Mouse (Mus musculus): Measurements from ENCODE around the gene Colec11. TPM values are rescaled to one million over a fixed set of nuclear protein-coding genes. Genes with fewer than 3 reads are reported as not detected.

The Colec11 gene
- total RNA-seq, 2 experiments from 2014 or later: 16.4 to 16.9 TPM

- no peak for DNase-seq
These were observed 24.6 kb downstream of the Colec11 start for GRCm38 (mm10) chr12:28598526-28598991.

- no peak for DNase-seq
These were observed 25.1 kb downstream of the Colec11 start for GRCm38 (mm10) chr12:28598110-28598509.

- no peak for DNase-seq
These were observed 25.5 kb downstream of the Colec11 start for GRCm38 (mm10) chr12:28597699-28598098.

- no peak for DNase-seq
These were observed 26.3 kb downstream of the Colec11 start for GRCm38 (mm10) chr12:28596851-28597250.

- DNase-seq: no peak
These were observed 32.7 kb downstream of the Colec11 start for GRCm38 (mm10) chr12:28590428-28590827.

GRCm38 (mm10) chr12:28589090-28589868, 33.9 kb downstream of the Colec11 start:
- DNase-seq: peak; percentile 88

- DNase-seq: no peak
These were observed 35.2 kb downstream of the Colec11 start for GRCm38 (mm10) chr12:28587949-28588348.

GRCm38 (mm10) chr12:28584036-28584435, 39.1 kb downstream of the Colec11 start:
- no peak for DNase-seq

GRCm38 (mm10) chr12:28582423-28582822, 40.8 kb downstream of the Colec11 start, which contains the start of gene Allc:
TSS of gene Allc (minus strand) at chr12:28582523.
- DNase-seq: no peak

GRCm38 (mm10) chr12:28579132-28579531, 44.0 kb downstream of the Colec11 start:
- DNase-seq: peak; percentile 39

- no peak for DNase-seq
These were observed 45.0 kb downstream of the Colec11 start for GRCm38 (mm10) chr12:28578147-28578546.

GRCm38 (mm10) chr12:28575366-28576070, 47.7 kb downstream of the Colec11 start:
- DNase-seq: no peak

- no peak for DNase-seq
These were observed 50.9 kb downstream of the Colec11 start for GRCm38 (mm10) chr12:28572241-28572640.

GRCm38 (mm10) chr12:28552299-28552698, 70.9 kb downstream of the Colec11 start, which contains the start of gene Dcdc2c:
TSS of gene Dcdc2c (minus strand) at chr12:28552399.
- DNase-seq: no peak

GRCm38 (mm10) chr12:28551775-28552174, 71.4 kb downstream of the Colec11 start:
- no peak for DNase-seq

GRCm38 (mm10) chr12:28548887-28549286, 74.3 kb downstream of the Colec11 start:
- DNase-seq: no peak

Other genes with a start within 250 kb of the Colec11 start
- under 1 TPM in 1 of 2 experiments, not detected in 1; 0.18 TPM for gene Dcdc2c, start 71.0 kb downstream of the Colec11 start, total RNA-seq (2021)
- gene Allc, start 40.9 kb downstream of the Colec11 start, total RNA-seq (2021): not detected
- gene Rps7, start 12.6 kb upstream of the Colec11 start, total RNA-seq (2021): 100 to 1,000 TPM; 469 to 537 TPM
- gene Rnaseh1, start 26.2 kb upstream of the Colec11 start, total RNA-seq (2021): 1 to 10 TPM; 9.0 to 9.4 TPM
- gene Adi1, start 51.9 kb upstream of the Colec11 start, total RNA-seq (2021): 10 to 100 TPM; 27.5 to 31.5 TPM
- gene Trappc12, start 127.1 kb upstream of the Colec11 start, total RNA-seq (2021): 10 to 100 TPM; 24.7 to 25.8 TPM
- gene Eipr1, start 128.4 kb upstream of the Colec11 start, total RNA-seq (2021): 10 to 100 TPM; 11.8 to 13.4 TPM